Mouse (Mus musculus) spleen, adult 2 months (tissue): ENCODE results near the gene Rgs14.

ENCODE experiments used
- CTCF ChIP-seq: fragments of 200-500 bp; IDR thresholded peaks from 2 replicates; pipeline ENCODE4 v1.5.1; 2011; ENCODE audit warnings: mild to moderate bottlenecking, inconsistent platforms; ENCODE audit not compliant: insufficient read depth, insufficient read length, insufficient replicate concordance; ENCODE audit errors: extremely low read depth
- POLR2A ChIP-seq: fragments of 200-500 bp; IDR thresholded peaks from 2 replicates; pipeline ENCODE4 v1.6.1; 2011; ENCODE audit warnings: low read depth, low read length, inconsistent platforms

DNA sequence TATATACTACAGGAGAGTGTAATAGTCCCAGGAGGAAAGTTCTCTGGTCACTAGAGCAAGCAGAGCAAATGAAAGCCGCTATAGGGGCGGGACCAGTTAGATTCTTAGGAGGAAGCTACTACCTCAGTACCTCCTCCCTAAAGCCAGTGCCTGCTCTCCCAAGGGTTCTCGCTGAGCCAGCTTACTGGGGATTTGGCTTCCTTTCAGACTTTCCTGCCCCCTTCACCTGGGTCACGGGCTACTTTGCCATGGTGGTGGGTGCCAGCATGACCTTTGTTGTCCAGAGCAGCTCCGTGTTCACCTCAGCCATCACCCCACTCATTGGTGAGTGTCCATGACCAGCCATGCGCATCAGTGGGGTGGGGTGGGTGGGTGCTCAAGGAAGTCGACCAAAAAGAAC, 42.3 kb downstream of the Rgs14 start:
- no peak for TF ChIP-seq CTCF
- TF ChIP-seq POLR2A, result no peak
